Mouse (Mus musculus) midbrain, embryonic 11.5 days (tissue): ENCODE measurements around the gene Kdelr1. TPM values are rescaled to one million over a fixed set of nuclear protein-coding genes. Genes with fewer than 3 reads are reported as not detected.
A peak's percentile ranks its signal among the peaks of the same experiment; 100 is the strongest.

Source experiments
- ATAC-seq: fragments of 200-750 bp; cut with Nextera tagmentation; 2 replicates; pipeline ENCODE4 v1.8.0; 2017; ENCODE audit warnings: moderate TSS enrichment, moderate library complexity; ENCODE audit not compliant: low FRiP score
- DNase-seq: peaks from one replicate; pipeline ENCODE4 v3.0.0; 2015; ENCODE audit warnings: low spot score; ENCODE audit errors: missing footprints
- H3K27ac ChIP-seq: fragments of 300-500 bp; sonication (generic); 2 replicates; pipeline ENCODE4 v1.5.1; 2014; ENCODE audit warnings: low read depth, low read length
- H3K27me3 ChIP-seq: fragments of 300-500 bp; sonication (generic); 2 replicates; pipeline ENCODE4 v1.6.1; 2014; ENCODE audit warnings: mild to moderate bottlenecking, low read length, moderate library complexity, mixed read lengths; ENCODE audit not compliant: control insufficient read depth, insufficient read depth
- H3K36me3 ChIP-seq: fragments of 300-500 bp; sonication (generic); 2 replicates; pipeline ENCODE4 v1.6.1; 2014; ENCODE audit warnings: mild to moderate bottlenecking, low read length, moderate library complexity, mixed read lengths; ENCODE audit not compliant: control insufficient read depth, insufficient read depth
- H3K4me1 ChIP-seq: fragments of 300-500 bp; sonication (generic); 2 replicates; pipeline ENCODE4 v1.6.1; 2014; ENCODE audit warnings: low read length; ENCODE audit not compliant: control insufficient read depth, insufficient read depth
- H3K4me2 ChIP-seq: fragments of 300-500 bp; sonication (generic); 2 replicates; pipeline ENCODE4 v1.6.1; 2014; ENCODE audit warnings: mild to moderate bottlenecking, moderate library complexity
- H3K4me3 ChIP-seq: fragments of 300-500 bp; sonication (generic); 2 replicates; pipeline ENCODE4 v1.5.1; 2014; ENCODE audit warnings: low read depth, low read length
- H3K9ac ChIP-seq: fragments of 300-500 bp; sonication (generic); 2 replicates; pipeline ENCODE4 v1.6.1; 2014; ENCODE audit warnings: low read length
- H3K9me3 ChIP-seq: fragments of 300-500 bp; sonication (generic); 2 replicates; pipeline ENCODE4 v1.6.1; 2016; ENCODE audit warnings: low read length; ENCODE audit not compliant: control insufficient read depth
- WGBS: fragments of 180-500 bp; shearing (Covaris S2); extraction: QIAGEN DNeasy Blood & Tissue Kit; methylation state at CpG from one replicate; pipeline ENCODE4 v1.1.7; 2014; 5-methylcytosine and 5-hydroxymethylcytosine counted together
- polyA plus RNA-seq: library from polyadenylated mRNA; unstranded; fragments of >200 nt; fragmentation: Nextera tagmentation; extraction: Ambion mirVana; gene quantifications from 2 replicates; pipeline ENCODE4 v1.2.1, GENCODE M21; 2014

Gene Kdelr1
- polyA plus RNA-seq, 1 experiment from 2014 or later = 76.7 TPM

GRCm38 (mm10) chr7:45842950-45843744 lies 29.4 kb upstream of the Kdelr1 start:
- no peaks in the 10 kb centered on the region for H3K36me3 ChIP-seq
- no peak overlapping the region for H3K27ac ChIP-seq
- no peak for DNase-seq
- WGBS = 87% methylated on average over 10 of the region's 10 CpGs
- no peaks in the 10 kb centered on the region for H3K9me3 ChIP-seq
- no peak overlapping the region for H3K9ac ChIP-seq
- no peak overlapping the region for H3K4me2 ChIP-seq
- no peak for ATAC-seq
- no peaks in the 10 kb centered on the region for H3K27me3 ChIP-seq
- no peak overlapping the region for H3K4me3 ChIP-seq
- H3K4me1 ChIP-seq = no peaks in the 10 kb centered on the region

- H3K9ac ChIP-seq = no peak overlapping the region
- no peaks in the 10 kb centered on the region for H3K36me3 ChIP-seq
- DNase-seq = peak; percentile 84
- no peak overlapping the region for H3K4me2 ChIP-seq
- WGBS = 10% methylated on average over 6 of the region's 6 CpGs
- no peaks in the 10 kb centered on the region for H3K9me3 ChIP-seq
- no peak overlapping the region for H3K4me3 ChIP-seq
- no peaks in the 10 kb centered on the region for H3K4me1 ChIP-seq
- H3K27ac ChIP-seq = no peak overlapping the region; the same call in 1 of the 2 replicates
- H3K27me3 ChIP-seq = no peaks in the 10 kb centered on the region
- ATAC-seq = 0 out of 2 replicates have a peak, but pooled peaks have one; percentile 16
Observed at GRCm38 (mm10) chr7:45848447-45849027, 24.0 kb upstream of the Kdelr1 start.

GRCm38 (mm10) chr7:45850661-45851060 lies 21.9 kb upstream of the Kdelr1 start:
- no peak overlapping the region for H3K4me3 ChIP-seq
- H3K4me2 ChIP-seq = no peak overlapping the region
- no peak overlapping the region for H3K27ac ChIP-seq
- no peaks in the 10 kb centered on the region for H3K36me3 ChIP-seq
- no peaks in the 10 kb centered on the region for H3K27me3 ChIP-seq
- 76% methylated on average over 3 of the region's 3 CpGs for WGBS
- no peaks in the 10 kb centered on the region for H3K4me1 ChIP-seq
- no peak overlapping the region for H3K9ac ChIP-seq
- DNase-seq (no peak), ATAC-seq (no peak)
- no peaks in the 10 kb centered on the region for H3K9me3 ChIP-seq

- H3K27ac ChIP-seq = no peak overlapping the region
- H3K9me3 ChIP-seq = no peaks in the 10 kb centered on the region
- peaks cover 4% of the 10 kb centered on the region for H3K4me1 ChIP-seq
- H3K4me3 ChIP-seq = no peak overlapping the region
- no peak overlapping the region for H3K4me2 ChIP-seq
- no peaks in the 10 kb centered on the region for H3K36me3 ChIP-seq
- WGBS = 87% methylated on average over 12 of the region's 12 CpGs
- DNase-seq (no peak), ATAC-seq (no peak)
- no peak overlapping the region for H3K9ac ChIP-seq
- H3K27me3 ChIP-seq = peaks cover 14% of the 10 kb centered on the region
Observed at GRCm38 (mm10) chr7:45853089-45853488, 19.5 kb upstream of the Kdelr1 start.

- DNase-seq (peak; percentile 93), ATAC-seq (peak; percentile 31; the same call in 1 of the 2 replicates)
- H3K9me3 ChIP-seq = no peaks in the 10 kb centered on the region
- H3K4me3 ChIP-seq = peak overlapping the region; percentile 30
- no peaks in the 10 kb centered on the region for H3K36me3 ChIP-seq
- peaks cover 13% of the 10 kb centered on the region for H3K4me1 ChIP-seq
- peak overlapping the region; percentile 53 for H3K4me2 ChIP-seq
- H3K27ac ChIP-seq = no peak overlapping the region
- 2% methylated on average over 30 of the region's 30 CpGs for WGBS
- peak overlapping the region; percentile 57 for H3K9ac ChIP-seq
- H3K27me3 ChIP-seq = peaks cover 16% of the 10 kb centered on the region
Observed at GRCm38 (mm10) chr7:45856950-45857901, 15.3 kb upstream of the Kdelr1 start.

- peak; percentile 40; the same call in 1 of the 2 replicates for ATAC-seq
- H3K4me3 ChIP-seq = no peak overlapping the region
- 65% methylated on average over 4 of the region's 4 CpGs for WGBS
- no peak overlapping the region for H3K27ac ChIP-seq
- no peaks in the 10 kb centered on the region for H3K9me3 ChIP-seq
- H3K36me3 ChIP-seq = no peaks in the 10 kb centered on the region
- H3K27me3 ChIP-seq = peaks cover 18% of the 10 kb centered on the region
- no peak overlapping the region for H3K4me2 ChIP-seq
- DNase-seq = no peak
- peaks cover 13% of the 10 kb centered on the region for H3K4me1 ChIP-seq
- H3K9ac ChIP-seq = no peak overlapping the region
Observed at GRCm38 (mm10) chr7:45859008-45859407, 13.6 kb upstream of the Kdelr1 start.

- Histone ChIP-seq H3K9ac (no peak overlapping the region), H3K27ac (no peak overlapping the region), H3K9me3 (no peaks in the 10 kb centered on the region), H3K4me2 (no peak overlapping the region), H3K27me3 (peaks cover 23% of the 10 kb centered on the region), H3K4me1 (peaks cover 16% of the 10 kb centered on the region), H3K4me3 (no peak overlapping the region), H3K36me3 (no peaks in the 10 kb centered on the region)
- ATAC-seq = no peak
- WGBS = 88% methylated on average over 7 of the region's 7 CpGs
- DNase-seq = no peak
Observed at GRCm38 (mm10) chr7:45862804-45863203, 9.8 kb upstream of the Kdelr1 start.

- peak; percentile 78 for DNase-seq
- ATAC-seq = no peak
- Histone ChIP-seq H3K4me1 (peaks cover 22% of the 10 kb centered on the region), H3K4me3 (no peak overlapping the region), H3K36me3 (no peaks in the 10 kb centered on the region), H3K9me3 (no peaks in the 10 kb centered on the region), H3K27me3 (peaks cover 32% of the 10 kb centered on the region), H3K27ac (no peak overlapping the region), H3K9ac (no peak overlapping the region), H3K4me2 (no peak overlapping the region)
- WGBS = 73% methylated on average over 3 of the region's 3 CpGs
Observed at GRCm38 (mm10) chr7:45864435-45864834, 8.1 kb upstream of the Kdelr1 start.
